Mouse (Mus musculus): ENCODE measurements at regions not wholly inside any gene's neighbourhood (a gene's known extent, or its start where the extent isn't known, plus 50 kb on each side); places are given as distances from the start of the nearest gene placed in this dataset.

DNA sequence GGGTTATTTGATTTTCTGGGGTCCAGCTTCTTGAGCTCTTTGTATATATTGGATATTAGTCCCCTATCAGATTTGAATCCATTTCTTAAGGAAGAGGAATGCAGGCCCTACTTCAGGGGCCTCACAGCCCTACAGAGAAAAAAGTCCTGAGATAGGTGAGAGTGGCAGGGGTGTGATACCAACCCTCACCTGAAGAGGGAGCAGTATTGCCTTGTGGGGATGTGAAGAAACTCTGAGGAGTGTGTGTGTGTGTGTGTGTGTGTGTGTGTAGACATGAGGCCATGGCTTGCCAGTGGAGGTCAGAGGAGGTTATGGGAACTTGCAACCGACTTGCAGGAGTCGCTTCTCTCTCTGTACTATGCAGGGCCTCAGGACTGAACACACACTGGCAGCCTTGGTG is 141.2 kb downstream of the Tex29 start:
- DNase-seq (ENCODE audit: low spot score) = no peak

GRCm38 (mm10) chr8:11990024-11990423 is 149.8 kb downstream of the Tex29 start:
- no peak for DNase-seq (ENCODE audit: low spot score)

GRCm38 (mm10) chr8:11999736-12000458 is 159.6 kb downstream of the Tex29 start:
- DNase-seq (ENCODE audit: low spot score) = no peak

DNA sequence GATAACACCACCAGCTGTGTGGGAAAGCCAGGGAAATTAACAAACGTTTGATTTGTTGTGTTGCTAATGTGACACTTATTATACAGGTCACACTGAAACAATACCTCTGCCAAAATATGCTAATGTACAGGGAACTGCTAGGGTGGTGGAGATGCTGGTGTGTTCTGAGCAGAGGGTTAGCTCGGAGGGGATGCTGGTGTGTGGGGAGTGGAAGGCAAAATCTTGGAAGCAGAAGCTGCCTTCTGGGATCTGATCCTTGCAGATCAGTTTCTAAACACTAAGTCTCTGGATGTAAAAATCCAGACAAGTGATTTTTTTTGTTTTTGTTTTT is 160.2 kb downstream of the Tex29 start:
- no peak for DNase-seq (ENCODE audit: low spot score)

DNA sequence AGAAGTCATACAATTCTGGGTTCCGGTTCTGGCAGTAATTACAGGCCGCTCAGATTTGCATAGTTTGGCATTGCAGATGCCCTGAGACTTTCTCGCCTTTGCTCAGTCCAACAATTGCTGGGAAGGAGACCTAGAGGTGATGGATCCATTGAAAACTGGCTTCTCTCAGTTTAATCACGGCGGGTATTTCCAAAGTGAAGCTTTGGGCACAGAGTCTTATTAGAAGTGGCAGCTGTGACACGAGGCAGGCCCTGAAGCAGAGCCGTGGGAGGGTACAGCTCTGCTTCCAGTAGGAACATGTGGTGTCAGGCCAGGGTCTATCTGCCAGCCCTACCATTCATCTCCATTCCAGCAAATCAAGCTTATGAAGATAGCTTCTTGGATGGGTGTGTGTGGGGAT is 164.0 kb downstream of the Tex29 start:
- DNase-seq (ENCODE audit: low spot score) = no peak

DNA sequence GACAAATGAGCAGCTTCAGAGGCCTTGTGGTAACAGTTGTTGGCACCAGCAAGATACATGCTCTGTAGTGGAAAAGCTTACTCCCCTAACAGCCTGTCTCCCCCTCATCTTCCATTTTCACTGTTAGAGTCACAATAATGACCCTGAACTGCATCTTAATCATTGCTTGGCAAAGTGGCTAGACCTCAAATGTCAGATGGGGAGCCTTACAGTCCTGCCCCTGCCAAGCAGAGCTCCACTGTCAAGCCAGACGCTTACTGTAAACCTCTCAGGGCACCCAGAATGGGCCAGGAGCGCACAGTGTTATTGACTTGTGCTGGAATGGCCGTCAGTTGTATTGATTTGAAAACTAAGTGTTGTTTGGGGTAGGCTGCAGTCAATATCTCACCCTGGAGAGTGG is 172.5 kb downstream of the Tex29 start:
- DNase-seq (ENCODE audit: low spot score) = no peak

DNA sequence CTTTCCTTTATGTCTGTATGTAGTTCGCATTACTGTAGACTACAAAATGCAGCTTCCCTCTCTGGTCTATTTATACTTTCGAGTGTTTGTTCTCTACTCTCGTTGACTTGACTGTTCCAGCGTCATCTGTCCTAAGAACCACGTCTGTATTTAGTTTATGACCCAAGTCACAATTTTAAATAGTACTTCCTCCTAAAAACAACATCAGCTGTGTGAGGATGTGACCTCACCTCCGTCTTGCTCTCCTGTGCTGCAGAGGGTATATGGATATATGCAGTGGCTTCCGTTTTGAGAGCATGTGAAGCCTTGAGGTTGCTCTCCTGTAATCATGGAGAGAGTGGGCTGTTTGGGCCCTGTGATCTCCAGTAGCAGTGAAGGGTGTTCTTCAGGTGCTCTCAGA is 177.5 kb downstream of the Tex29 start:
- no peak for DNase-seq (ENCODE audit: low spot score)

DNA sequence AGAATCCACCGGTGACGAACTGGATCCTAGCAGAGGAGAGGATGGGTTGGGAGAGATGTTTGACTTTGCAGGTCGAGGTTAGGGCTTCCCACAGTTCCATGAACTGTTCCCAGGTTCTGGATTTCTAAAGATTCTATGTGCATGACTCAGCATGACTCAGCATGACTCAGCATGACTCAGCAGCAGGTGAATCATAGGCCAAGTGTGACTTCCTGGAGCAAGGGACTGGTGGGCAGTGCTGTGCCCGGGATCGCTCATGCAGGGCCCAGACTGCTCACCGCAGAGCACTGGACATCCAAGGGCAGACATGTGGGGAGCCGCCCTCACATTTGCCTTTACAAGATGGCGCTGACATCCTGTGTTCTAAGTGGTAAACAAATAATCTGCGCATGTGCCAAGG is 179.0 kb downstream of the Tex29 start:
- DNase-seq (ENCODE audit: low spot score) = no peak

GRCm38 (mm10) chr8:12023669-12024390 is 183.6 kb downstream of the Tex29 start:
- DNase-seq (ENCODE audit: low spot score) = no peak

GRCm38 (mm10) chr8:12030363-12031116 is 190.3 kb downstream of the Tex29 start:
- no peak for DNase-seq (ENCODE audit: low spot score)

DNA sequence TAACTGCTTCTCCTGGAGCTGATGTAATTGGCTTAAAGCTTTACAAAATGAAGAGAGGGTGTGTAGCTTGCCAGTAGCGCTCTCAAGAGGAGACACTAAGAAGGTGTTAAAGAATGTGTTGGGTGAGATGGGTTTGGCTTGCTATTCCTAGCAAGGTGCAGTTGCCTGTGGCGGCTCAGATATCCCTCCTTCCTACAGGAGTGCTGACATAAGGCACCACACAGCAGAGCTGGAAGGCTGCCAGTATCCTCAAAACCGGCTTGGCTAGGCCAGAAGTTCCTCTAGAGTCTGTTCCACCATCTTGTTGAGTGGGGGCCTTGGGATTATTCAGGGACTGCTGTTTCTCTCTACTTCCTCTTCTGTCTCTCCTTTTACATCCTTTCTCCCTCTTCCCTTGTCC is 191.5 kb downstream of the Tex29 start:
- DNase-seq (ENCODE audit: low spot score) = no peak

GRCm38 (mm10) chr8:12032386-12032785 is 192.1 kb downstream of the Tex29 start:
- no peak for DNase-seq (ENCODE audit: low spot score)

DNA sequence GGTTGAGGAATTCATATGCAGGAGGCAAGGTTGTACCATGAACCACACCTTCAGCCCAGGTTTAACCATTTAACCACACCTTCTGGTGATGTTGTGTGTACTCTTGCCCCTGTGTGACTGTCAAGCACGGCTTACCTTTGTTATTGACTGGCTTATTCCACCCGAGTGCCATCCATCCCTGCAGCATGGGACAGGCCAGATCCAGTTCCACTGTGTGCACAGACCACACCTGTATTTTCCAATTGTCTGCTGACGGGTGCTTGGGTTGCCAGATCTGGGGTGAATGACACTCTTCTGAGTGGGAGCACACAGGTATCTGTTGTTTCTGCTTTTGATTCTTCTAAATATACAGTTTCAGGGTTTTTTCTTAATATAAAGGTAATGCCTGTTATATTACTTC is 196.1 kb downstream of the Tex29 start:
- no peak for DNase-seq (ENCODE audit: low spot score)

DNA sequence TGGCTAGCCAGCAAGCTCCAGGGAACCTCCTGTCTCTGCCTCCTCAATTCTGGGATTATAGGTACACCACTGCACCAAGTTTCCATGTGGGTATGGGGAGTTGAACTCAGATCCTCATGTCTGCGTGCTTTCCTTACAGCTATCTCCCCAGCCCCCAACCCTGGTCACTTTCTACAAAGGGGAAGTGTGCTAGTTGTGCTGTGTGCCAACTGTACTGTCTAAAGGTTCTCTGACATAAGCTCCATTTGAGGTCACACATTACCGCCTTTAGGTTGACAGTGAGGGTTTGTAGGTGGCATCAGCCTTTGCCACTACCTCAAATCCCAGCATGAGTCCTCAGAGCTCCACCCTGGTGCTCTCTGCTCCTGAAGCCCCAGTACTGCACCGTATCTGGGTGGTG is 200.7 kb downstream of the Tex29 start:
- DNase-seq (ENCODE audit: low spot score) = no peak

DNA sequence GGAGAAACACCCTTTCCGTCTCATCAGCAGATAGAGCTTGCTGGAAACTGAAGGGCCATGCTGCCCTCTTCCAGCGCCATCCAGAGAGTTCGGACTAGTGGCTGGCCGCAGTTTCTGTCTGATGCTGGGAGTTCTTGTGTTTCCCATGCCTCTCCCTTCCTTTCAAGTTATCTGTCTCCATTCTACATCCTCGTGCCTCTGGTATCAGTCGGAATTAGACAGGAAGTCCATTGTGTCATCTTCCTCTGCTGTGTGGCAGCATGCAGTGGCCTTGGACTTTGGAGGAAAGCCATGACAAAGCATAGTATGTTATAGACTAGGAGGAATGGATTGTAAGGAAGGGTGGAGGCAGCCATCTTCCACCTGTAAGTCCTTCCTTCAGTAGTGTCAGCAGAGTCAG is 201.4 kb downstream of the Tex29 start:
- no peak for DNase-seq (ENCODE audit: low spot score)

DNA sequence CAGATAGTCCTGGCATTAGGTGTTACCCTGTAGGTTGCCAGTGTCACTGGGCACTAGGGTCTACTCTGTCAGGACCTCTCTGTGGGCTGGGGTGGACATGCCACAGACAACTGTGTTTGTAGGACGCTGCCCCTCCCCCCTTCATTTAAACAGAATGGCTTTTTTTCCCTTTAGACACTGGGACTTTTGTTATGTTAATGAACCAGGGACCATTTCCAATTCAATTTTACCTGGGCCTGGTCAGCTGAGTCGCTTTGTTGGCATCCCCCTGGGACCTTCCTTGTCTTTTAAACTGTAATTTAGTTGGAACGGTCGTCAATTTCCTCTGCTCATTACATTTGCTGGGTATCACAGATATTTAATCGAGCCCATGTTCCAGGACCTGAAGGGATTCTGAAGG is 210.6 kb downstream of the Tex29 start:
- no peak for DNase-seq (ENCODE audit: low spot score)

DNA sequence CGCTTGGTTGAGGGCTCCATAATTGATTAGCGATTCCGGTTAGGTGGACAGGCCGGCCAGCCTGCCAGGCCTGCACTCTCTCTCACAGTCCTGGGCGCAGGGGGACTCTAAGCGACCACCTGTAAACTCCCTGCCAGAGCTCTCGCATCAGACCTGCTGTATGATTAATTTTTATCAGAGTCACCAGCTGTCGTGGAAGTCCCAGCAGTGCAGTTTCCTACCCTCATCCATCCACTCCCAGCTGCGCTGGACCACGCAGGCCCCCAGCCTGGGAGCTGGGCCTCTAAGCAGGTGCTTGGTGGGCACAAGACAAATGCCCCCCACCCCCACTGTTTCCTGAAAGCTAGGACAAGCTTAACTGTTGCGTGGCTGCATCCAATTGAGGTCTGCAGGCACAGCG is 211.1 kb downstream of the Tex29 start:
- no peak for DNase-seq (ENCODE audit: low spot score)

DNA sequence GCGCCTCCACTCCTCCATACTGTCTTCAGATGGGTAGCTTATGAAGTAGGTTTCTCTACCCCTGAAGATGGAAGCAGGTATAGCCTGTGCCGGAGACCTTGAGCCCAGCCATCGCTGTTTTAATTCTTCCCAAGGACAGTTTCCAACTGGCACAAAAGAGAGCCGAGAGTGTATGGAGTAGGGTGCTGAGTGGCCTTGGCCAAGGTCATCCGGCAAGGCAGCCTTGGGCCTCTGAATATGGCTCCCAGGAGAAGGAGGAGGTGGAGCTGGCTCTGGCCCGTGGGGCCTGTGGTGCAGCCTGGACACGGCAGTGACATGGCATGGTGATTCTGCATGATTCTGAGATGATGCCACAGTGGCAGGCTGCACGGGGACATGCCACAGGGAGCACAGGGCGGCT is 215.7 kb downstream of the Tex29 start:
- DNase-seq (ENCODE audit: low spot score) = no peak

DNA sequence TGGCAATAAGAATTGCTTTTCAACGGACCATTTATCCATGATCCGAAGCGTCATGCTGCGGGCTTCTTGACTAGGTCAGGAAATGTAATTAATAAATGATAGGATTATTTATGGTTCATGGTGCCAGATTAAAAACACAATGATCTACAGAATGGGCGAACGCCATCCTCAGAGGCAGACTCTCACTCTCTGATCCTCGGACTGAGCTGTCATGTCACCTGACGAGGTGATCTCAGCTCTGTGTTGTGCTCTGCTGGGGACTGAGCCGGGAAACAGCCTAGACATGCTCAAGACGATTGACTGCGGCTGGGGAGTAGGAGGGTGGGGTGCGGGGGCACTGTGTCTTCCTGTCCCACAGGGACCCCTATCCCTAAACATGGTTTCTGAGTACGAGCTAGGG is 217.4 kb upstream of the A230072I06Rik start:
- no peak for DNase-seq (ENCODE audit: low spot score)

GRCm38 (mm10) chr8:12062710-12063109 is 215.9 kb upstream of the A230072I06Rik start:
- DNase-seq (ENCODE audit: low spot score) = no peak

DNA sequence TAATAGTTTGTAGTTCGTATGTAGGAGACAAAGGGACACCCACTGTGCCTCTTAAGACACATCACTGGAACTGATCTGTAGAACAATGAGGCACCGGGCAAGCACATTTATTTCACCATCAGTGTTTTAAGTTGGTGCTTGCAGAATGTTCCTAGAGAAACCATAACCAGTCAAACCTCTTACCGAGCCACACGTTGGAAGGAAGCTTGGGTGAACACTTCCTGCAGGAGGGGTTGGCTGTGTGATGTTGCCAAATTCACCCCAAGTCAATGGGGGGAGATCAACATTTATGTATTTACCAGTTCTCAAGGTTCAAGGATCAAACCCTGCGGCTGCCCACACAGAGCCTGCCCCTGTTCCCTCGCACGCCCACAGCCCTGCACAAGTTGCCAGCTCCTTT is 214.0 kb upstream of the A230072I06Rik start:
- no peak for DNase-seq (ENCODE audit: low spot score)

DNA sequence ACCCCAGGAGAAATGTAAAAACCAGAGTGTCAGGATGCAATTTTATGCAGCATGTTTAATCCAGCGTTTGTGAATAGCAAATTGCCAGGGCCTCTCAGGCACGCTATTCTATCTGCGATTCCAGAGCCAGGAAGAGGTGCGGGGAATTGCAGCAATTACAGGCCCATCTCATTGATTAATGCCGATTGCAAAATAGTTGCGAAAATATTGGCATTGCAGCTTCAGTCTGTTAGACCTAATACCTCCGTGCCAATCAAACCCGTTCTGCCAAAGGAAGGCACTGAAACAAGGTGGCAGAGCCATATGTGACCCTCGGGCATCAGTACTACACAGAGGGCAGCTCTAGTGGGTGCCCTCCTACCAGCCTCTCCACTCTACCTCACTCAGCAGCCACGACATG is 212.2 kb upstream of the A230072I06Rik start:
- DNase-seq (ENCODE audit: low spot score) = no peak

GRCm38 (mm10) chr8:12073311-12073999 is 205.2 kb upstream of the A230072I06Rik start:
- DNase-seq (ENCODE audit: low spot score) = no peak

All from spleen, adult 12 weeks (tissue).